Mouse (Mus musculus) hindbrain, embryonic 14.5 days (tissue): Measurements from ENCODE around the gene Clic5. TPM values are rescaled to one million over a fixed set of nuclear protein-coding genes. Genes with fewer than 3 reads are reported as not detected.

Source experiments
- ATAC-seq: fragments of 200-750 bp; cut with Nextera tagmentation; 2 replicates; pipeline ENCODE4 v1.8.0; 2017; ENCODE audit warnings: moderate number of reproducible peaks, mild to moderate bottlenecking, moderate TSS enrichment, moderate library complexity; ENCODE audit not compliant: low FRiP score
- DNase-seq: peaks from one replicate; pipeline ENCODE4 v3.0.0-alpha.2; 2015; ENCODE audit warnings: low spot score
- H3K27ac ChIP-seq: fragments of 300-500 bp; sonication (generic); 2 replicates; pipeline ENCODE4 v1.5.1; 2014; ENCODE audit warnings: mild to moderate bottlenecking, moderate library complexity
- H3K27me3 ChIP-seq: fragments of 300-500 bp; sonication (generic); 2 replicates; pipeline ENCODE4 v1.6.1; 2014; ENCODE audit warnings: mild to moderate bottlenecking, low read length, mixed read lengths; ENCODE audit not compliant: control insufficient read depth, insufficient read depth
- H3K36me3 ChIP-seq: fragments of 300-500 bp; sonication (generic); replicated peaks from 2 replicates; pipeline ENCODE4 v1.6.1; 2014; ENCODE audit not compliant: control insufficient read depth, insufficient read depth
- H3K4me1 ChIP-seq: fragments of 300-500 bp; sonication (generic); replicated peaks from 2 replicates; pipeline ENCODE4 v1.6.1; 2014; ENCODE audit warnings: antibody characterized with exemption, low read length, mixed read lengths; ENCODE audit not compliant: control insufficient read depth, insufficient read depth
- H3K4me2 ChIP-seq: fragments of 300-500 bp; sonication (generic); replicated peaks from 2 replicates; pipeline ENCODE4 v1.6.1; 2014; ENCODE audit warnings: mild to moderate bottlenecking, moderate library complexity
- H3K4me3 ChIP-seq: fragments of 300-500 bp; sonication (generic); replicated peaks from 2 replicates; pipeline ENCODE4 v1.5.1; 2014; ENCODE audit warnings: mild to moderate bottlenecking, low read length
- H3K9ac ChIP-seq: fragments of 300-500 bp; sonication (generic); 2 replicates; pipeline ENCODE4 v1.6.1; 2014
- H3K9me3 ChIP-seq: fragments of 300-500 bp; sonication (generic); 2 replicates; pipeline ENCODE4 v1.6.1; 2016; ENCODE audit warnings: low read length; ENCODE audit not compliant: control insufficient read depth
- WGBS: fragments of 180-500 bp; shearing (Covaris S2); extraction: QIAGEN DNeasy Blood & Tissue Kit; methylation state at CpG from one replicate; pipeline ENCODE4 v1.1.7; 2014; 5-methylcytosine and 5-hydroxymethylcytosine counted together
- polyA plus RNA-seq: library from polyadenylated mRNA; unstranded; fragments of >200 nt; fragmentation: Nextera tagmentation; extraction: Ambion mirVana; gene quantifications from 2 replicates; pipeline ENCODE4 v1.2.1, GENCODE M21; 2014

Clic5 gene
- polyA plus RNA-seq, 1 experiment from 2014 or later = 0.46 TPM

DNA sequence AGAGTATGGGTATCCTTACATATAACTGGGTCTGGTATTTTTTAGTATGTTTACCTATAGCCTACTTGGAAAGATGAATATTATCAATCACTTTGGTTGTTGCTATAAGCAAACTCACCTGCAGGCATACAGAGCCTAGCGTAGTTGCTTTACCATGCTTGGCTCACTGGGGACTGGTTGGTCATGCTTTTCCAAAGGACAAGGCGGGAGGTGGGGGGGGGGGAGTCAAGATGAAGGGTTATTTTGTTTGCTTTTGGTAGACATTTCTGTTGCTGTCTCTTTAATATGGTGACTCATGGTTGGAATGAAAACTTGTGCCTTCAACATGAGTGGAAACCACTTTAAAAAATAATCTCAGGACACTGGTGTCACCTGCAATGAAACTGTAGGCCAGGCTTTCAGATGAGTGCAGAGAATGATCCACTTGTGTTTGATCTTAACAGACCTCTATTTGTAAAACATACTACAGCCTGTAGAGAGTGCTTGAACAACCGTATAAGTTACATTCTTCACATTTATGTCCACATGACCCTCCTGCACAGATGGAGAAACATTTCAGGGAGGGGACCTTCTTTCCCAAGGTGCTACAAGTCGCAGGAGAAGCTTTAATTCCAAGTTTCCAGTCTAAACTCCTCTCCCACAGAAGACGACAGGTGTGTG is 24.7 kb downstream of the Clic5 start:
- no peak overlapping the region for H3K9ac ChIP-seq
- H3K4me3 ChIP-seq = no peak overlapping the region
- H3K27ac ChIP-seq = no peak overlapping the region
- no peaks in the 10 kb centered on the region for H3K4me1 ChIP-seq
- H3K27me3 ChIP-seq = no peaks in the 10 kb centered on the region
- 87% methylated on average over 5 of the region's 5 CpGs for WGBS
- H3K9me3 ChIP-seq = no peaks in the 10 kb centered on the region
- H3K36me3 ChIP-seq = no peaks in the 10 kb centered on the region
- ATAC-seq (no peak), DNase-seq (no peak)
- H3K4me2 ChIP-seq = no peak overlapping the region

DNA sequence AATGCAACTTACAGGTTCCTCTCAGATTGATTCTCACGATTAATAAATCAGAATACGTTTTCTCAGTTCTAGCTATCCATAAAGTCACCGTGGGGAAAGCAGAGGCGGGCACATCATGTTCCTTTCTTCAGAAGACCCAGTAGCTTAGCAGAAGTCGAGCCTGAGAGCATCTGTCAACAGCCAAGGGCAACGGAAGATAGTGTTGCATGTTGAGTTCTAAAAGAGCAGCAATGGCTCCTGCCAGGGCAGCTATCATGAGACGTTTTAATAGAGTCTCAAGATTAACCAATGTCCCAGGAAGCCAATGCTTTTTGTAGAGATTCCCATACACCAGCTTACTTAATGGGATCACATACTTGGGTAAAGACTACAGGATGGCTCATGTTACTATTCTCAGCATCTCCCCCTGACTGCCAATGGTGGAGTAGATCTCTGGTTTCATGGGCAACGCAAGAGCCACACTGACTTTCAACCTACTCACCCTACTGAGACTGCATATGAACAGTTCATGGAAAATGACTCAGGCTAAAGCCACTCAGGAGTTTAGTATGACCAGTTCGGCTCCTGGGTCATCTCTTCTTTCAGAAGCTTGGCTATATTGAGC is 26.9 kb downstream of the Clic5 start:
- Histone ChIP-seq H3K9ac (no peak overlapping the region), H3K4me1 (no peaks in the 10 kb centered on the region), H3K27me3 (no peaks in the 10 kb centered on the region), H3K36me3 (no peaks in the 10 kb centered on the region), H3K9me3 (no peaks in the 10 kb centered on the region), H3K4me2 (no peak overlapping the region), H3K4me3 (no peak overlapping the region), H3K27ac (no peak overlapping the region)
- ATAC-seq (no peak), DNase-seq (no peak)
- WGBS = 85% methylated on average over 9 of the region's 9 CpGs

DNA sequence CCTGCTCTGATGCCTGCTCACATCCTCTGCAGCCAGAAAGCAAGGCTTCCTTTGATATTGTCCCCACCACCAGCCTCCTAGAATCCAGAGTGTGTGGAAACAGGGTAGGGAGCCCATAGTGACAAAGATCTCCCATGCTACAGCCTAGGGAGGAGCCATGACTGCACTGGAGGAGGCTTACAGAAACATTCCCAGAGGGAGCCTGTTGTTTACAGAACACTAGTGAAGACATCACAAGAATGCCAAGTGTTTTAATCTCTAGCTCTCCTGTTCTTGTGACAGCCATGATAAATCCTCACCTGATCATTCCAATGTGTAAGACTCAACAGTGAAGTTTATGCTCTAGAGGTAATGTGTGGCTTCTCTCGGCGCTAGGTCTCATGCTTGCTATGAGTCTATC is 28.8 kb downstream of the Clic5 start:
- Histone ChIP-seq H3K4me2 (no peak overlapping the region), H3K36me3 (no peaks in the 10 kb centered on the region), H3K27ac (no peak overlapping the region), H3K27me3 (no peaks in the 10 kb centered on the region), H3K9me3 (no peaks in the 10 kb centered on the region), H3K4me3 (no peak overlapping the region), H3K9ac (no peak overlapping the region), H3K4me1 (no peaks in the 10 kb centered on the region)
- 92% methylated on average over 2 of the region's 2 CpGs for WGBS
- no peak for DNase-seq
- no peak for ATAC-seq

- Histone ChIP-seq H3K36me3 (no peaks in the 10 kb centered on the region), H3K9ac (no peak overlapping the region), H3K27me3 (no peaks in the 10 kb centered on the region), H3K9me3 (no peaks in the 10 kb centered on the region), H3K4me2 (no peak overlapping the region), H3K4me3 (no peak overlapping the region), H3K4me1 (no peaks in the 10 kb centered on the region), H3K27ac (no peak overlapping the region)
- ATAC-seq (no peak), DNase-seq (no peak)
- WGBS = 78% methylated on average over 2 of the region's 2 CpGs
Measured at GRCm38 (mm10) chr17:44219943-44220342, 31.6 kb downstream of the Clic5 start.

GRCm38 (mm10) chr17:44228428-44228827 is 40.0 kb downstream of the Clic5 start:
- no peak for DNase-seq
- no peak for ATAC-seq
- 92% methylated on average over 5 of the region's 5 CpGs for WGBS

DNA sequence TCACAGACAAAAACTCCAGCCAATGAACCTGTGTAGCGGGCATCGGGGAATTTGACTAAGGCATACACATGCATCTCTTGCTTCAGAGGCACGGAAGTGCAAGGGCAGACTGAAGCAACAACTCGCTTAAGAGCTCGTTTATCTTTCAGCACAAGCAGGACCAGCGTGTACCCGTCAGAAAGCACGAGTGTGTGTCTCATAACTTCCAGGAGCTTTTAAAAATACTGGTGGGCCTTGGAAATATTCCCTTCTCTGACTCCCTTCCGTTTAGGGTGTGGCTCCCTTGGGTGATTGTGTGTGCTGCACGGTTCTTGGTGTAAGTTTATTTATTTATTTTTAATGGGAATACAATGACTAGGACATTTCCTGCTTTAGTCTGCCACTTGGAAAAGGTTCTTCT is 41.7 kb downstream of the Clic5 start:
- Histone ChIP-seq H3K27ac (no peak overlapping the region), H3K9me3 (no peaks in the 10 kb centered on the region), H3K36me3 (no peaks in the 10 kb centered on the region), H3K9ac (no peak overlapping the region), H3K27me3 (no peaks in the 10 kb centered on the region), H3K4me1 (no peaks in the 10 kb centered on the region), H3K4me3 (no peak overlapping the region), H3K4me2 (no peak overlapping the region)
- DNase-seq (no peak), ATAC-seq (no peak)
- 80% methylated on average over 10 of the region's 10 CpGs for WGBS

More at GRCm38 (mm10) chr17:44228428-44228827, 40.0 kb downstream of the Clic5 start:
- Histone ChIP-seq H3K4me3 (no peak overlapping the region), H3K36me3 (no peaks in the 10 kb centered on the region), H3K4me2 (no peak overlapping the region), H3K9ac (no peak overlapping the region), H3K27me3 (no peaks in the 10 kb centered on the region), H3K9me3 (no peaks in the 10 kb centered on the region), H3K4me1 (no peaks in the 10 kb centered on the region), H3K27ac (no peak overlapping the region)

- DNase-seq (no peak), ATAC-seq (no peak)
- Histone ChIP-seq H3K9me3 (no peaks in the 10 kb centered on the region), H3K4me3 (no peak overlapping the region), H3K27ac (no peak overlapping the region), H3K4me2 (peak overlapping the region; percentile 37), H3K9ac (no peak overlapping the region), H3K4me1 (0 out of 2 replicates have a peak, but pooled peaks cover 5% of the 10 kb centered on the region), H3K27me3 (no peaks in the 10 kb centered on the region), H3K36me3 (no peaks in the 10 kb centered on the region)
- 18% methylated on average over 10 of the region's 10 CpGs for WGBS
Measured at GRCm38 (mm10) chr17:44239030-44239721, 50.8 kb downstream of the Clic5 start.

- Histone ChIP-seq H3K4me1 (0 out of 2 replicates have a peak, but pooled peaks cover 5% of the 10 kb centered on the region), H3K27ac (no peak overlapping the region), H3K36me3 (no peaks in the 10 kb centered on the region), H3K4me2 (no peak overlapping the region), H3K27me3 (no peaks in the 10 kb centered on the region), H3K9me3 (no peaks in the 10 kb centered on the region), H3K4me3 (no peak overlapping the region), H3K9ac (no peak overlapping the region)
- 98% methylated on average over 2 of the region's 2 CpGs for WGBS
- DNase-seq (no peak), ATAC-seq (no peak)
Measured at GRCm38 (mm10) chr17:44240742-44241141, 52.4 kb downstream of the Clic5 start.

DNA sequence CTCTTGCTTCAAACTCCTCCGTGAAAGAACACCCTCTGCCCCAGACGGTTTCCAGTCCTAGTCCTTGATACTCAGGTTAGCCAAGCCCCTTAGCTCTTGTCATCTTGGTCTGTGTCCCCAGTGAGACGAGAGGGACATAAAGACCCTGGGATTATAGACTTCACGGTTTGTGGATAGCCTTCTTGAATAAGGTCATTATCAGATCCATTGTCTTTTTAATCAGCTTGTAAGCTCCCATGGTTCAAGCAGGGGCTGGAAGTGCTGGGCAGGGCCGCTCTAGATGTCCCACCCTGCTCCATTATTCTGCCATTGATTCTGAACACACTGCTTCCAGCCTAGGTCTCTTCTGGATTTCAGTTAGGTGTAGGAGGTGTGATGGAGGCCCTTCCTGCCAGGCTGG is 55.7 kb downstream of the Clic5 start:
- Histone ChIP-seq H3K27ac (no peak overlapping the region), H3K9me3 (no peaks in the 10 kb centered on the region), H3K4me3 (no peak overlapping the region), H3K4me1 (0 out of 2 replicates have a peak, but pooled peaks cover 2% of the 10 kb centered on the region), H3K4me2 (no peak overlapping the region), H3K27me3 (no peaks in the 10 kb centered on the region), H3K36me3 (no peaks in the 10 kb centered on the region), H3K9ac (no peak overlapping the region)
- DNase-seq = no peak
- 33% methylated on average over 5 of the region's 5 CpGs for WGBS
- no peak for ATAC-seq
